Mouse (Mus musculus): ENCODE data around the gene Irak1.
A peak's percentile ranks its signal among the peaks of the same experiment; 100 is the strongest.

Irak1 gene

GRCm38 (mm10) chrX:73965307-73965706 lies 58.4 kb downstream of the Irak1 start:
- peak; percentile 48 to 68 for DNase-seq

- DNase-seq: peak in 1 of 2 experiments; percentile 36
Measured at GRCm38 (mm10) chrX:73964363-73964762, 59.4 kb downstream of the Irak1 start.

Data from kidney, postnatal 36 days (tissue).